Mouse (Mus musculus) A20 (cell line): ENCODE measurements around the gene Elovl6.
A peak's percentile ranks its signal among the peaks of the same experiment; 100 is the strongest.

Source experiments
- DNase-seq: peaks from one replicate; pipeline ENCODE4 v3.0.0-alpha.2; 2011; ENCODE audit warnings: low read depth, low spot score

Elovl6 gene

DNA sequence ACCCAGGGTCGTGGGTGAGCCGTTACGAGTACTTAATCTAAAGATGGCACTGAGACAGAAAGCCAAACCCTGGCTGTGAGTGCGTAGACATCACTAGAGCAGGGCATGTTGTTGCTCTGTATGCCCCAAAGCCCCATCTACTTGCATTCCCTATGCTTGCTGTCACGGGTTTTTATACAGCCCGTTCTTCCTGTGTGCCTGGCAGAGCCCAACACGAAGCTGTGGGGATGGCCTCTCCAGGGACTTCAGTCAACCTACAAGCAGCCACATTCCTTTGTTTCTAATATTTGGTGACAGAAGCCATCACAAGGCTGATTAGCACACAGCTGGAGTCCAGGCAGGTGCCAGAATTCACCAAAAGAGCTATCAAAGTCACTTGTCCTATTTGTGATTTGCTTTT lies 73.3 kb downstream of the Elovl6 start:
- DNase-seq, result no peak

DNA sequence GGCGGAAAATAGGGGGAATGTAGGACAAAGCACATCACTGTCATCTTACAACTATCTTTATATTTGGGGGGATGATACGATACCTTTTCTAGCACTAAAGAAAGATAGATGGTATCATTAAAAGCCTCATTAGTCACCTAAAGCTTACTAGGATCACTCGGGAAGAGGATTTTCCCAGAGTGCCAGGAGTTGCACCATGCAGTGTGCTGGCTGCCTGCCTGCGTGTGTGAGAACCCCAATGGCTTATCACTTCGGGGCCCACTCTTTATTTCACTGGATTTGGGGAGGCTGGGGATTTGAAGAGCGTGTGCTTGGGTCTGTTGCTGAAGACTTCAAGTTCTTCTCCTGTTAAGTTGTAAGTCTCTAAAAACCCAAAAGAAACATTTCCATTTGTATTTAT lies 73.8 kb downstream of the Elovl6 start:
- DNase-seq, result no peak

DNA sequence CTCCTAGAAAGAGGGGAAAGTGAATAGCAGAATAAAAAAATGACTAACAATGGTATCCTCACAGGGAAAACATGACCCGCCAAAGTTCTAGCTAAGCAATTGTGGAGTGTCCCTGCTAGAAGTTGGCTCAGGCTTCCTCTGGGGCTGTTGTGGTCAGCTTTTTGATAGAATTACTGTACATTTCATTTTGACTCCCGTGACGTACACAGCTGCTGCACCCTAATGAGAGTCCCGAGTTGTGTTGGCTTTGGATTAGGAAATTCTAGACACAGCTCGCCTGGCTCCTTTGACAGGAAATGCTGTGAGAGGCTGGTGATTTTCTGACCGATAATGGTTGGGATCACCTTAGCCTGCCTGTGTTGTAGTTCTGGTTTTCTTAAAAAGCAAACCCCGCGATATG lies 79.5 kb downstream of the Elovl6 start:
- DNase-seq, result no peak

DNA sequence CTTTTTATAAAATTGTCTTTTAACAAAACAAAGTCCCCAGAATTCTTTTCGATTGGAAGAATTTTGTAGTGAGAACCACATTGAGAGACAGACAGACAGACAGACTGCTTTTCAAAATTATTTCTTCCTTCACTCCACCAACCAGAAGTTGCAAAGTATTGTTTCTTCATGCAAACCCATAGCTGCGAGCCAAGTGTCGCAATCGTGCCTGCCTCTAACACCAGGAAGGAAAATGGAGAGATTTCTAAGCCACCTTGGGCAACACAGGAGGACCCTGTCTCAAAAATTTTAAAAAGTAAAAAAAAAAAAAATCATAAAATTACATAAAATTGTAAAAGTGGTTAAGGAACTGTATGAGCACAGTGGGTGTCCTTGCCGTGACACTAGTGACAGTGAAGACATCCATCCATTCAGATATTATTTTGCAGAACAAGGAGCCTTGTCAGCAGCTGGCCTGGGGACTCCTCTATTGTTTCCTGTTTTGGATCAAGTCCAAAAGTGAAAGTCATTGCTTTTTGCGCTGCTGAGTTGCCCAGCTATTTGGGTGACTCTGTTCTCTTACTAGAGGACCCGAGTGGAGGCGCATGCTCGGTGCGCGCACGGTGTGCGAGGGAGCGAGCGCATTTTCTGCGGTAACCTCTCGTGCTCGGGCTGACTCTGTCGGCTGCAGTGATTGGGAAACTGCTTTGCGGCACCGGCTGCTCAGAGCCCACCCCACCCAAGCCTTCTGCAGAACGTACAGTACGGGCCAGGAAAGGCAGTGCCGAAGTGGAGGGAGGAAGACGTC lies 80.3 kb downstream of the Elovl6 start:
- DNase-seq, result no peak

DNA sequence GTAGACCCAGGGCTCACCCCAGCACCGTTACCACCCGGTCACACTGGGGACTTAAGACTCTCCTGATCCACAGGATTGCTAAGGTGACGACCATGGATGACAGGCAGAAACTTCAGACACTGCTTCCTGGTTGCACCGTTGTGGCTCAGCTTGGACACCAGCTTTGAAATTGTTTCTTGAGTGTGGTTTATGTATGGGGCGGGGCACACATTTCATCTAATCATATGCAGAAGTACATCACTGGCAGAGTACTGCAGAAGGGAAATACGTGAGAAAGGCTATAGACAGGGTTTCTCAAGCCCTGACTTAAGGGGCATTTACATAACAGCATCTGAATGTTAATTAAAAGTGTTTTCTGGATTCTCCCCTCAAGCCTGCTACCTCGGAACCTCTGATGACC lies 81.6 kb downstream of the Elovl6 start:
- DNase-seq, result no peak

DNA sequence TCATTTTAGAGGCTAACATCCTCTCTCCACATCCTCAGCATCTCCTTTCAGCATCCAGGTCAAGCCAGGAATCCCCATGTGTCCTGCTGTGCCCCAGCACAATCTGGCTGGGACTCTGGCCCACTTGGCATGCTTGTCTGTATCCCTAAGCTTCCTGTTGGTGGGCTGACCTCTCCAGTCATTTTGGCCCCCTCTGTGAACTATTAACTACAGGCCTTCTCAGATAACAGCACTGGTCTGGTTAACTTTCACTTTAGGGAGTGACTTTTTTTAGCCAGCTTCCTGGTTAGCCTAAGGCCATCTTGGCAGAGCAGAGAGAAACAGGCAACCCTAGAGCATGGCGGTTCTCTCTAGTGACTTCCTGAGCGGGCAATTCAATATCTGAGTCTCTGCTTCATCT lies 82.1 kb downstream of the Elovl6 start:
- DNase-seq, result no peak

DNA sequence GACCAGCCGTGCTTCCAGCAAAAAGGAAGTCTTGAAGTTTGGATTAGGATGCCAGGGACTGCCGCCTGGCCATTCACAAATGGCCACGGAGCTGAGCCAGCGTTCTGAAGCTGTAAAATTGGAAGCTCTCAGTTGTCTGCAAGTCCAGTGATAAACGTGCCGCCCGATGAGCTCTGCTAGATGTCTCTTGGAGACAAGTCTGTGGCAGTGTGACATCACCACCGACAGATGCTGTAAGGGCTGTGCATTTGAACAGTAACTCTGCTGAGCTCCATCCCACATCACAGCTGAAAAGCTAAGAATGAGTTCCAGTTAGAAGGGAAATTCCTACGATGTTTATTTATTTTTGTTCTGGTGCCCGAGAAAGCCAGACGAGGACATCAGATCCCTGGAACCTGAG lies 85.3 kb downstream of the Elovl6 start:
- DNase-seq, result no peak

DNA sequence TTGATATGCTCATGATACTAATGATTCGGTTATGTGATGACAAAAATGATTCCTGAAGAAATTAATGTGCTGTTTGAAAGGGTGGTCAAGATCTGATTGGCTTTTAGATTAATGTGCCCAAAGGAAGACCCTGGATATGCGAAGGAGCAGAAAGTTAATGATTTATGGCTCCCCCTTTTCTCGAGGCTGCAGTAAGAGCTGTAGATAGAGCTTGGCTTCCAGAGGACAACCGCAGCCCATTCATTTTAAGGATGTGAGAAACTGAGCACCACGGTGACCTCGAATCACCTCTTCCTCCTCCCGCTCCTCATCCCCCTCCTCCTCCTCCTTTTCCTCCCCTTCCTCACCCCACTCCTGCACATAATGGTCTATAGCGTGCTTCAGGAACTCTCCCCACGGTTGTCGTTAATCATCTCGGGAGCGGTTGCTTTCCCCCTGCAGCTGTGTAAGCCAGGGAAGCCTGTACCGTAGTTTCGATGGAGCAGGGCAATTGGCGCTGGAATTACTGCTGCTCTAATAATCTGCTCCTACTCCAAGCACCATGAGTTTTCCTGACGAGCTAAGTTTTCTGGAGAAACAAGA lies 87.1 kb downstream of the Elovl6 start:
- DNase-seq, result no peak

DNA sequence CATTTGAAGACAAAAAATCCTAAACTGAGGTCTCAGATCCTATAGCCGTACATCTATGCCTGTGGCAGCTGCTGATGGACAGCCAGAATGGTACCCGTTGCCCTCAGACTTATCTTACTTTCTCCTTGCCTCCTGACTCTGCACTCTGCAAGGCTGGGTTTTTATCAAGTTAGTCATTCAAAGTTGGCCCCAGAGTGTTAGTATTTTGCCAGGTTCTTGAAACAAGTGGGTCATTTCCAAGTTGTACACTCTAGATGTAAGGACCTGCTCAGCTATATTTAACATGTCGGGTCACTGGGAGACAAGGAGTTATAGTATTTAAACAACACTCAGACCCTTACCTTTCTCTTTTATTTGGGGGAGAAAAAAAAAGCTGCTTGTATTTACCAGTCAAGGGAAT lies 88.6 kb downstream of the Elovl6 start:
- no peak for DNase-seq

DNA sequence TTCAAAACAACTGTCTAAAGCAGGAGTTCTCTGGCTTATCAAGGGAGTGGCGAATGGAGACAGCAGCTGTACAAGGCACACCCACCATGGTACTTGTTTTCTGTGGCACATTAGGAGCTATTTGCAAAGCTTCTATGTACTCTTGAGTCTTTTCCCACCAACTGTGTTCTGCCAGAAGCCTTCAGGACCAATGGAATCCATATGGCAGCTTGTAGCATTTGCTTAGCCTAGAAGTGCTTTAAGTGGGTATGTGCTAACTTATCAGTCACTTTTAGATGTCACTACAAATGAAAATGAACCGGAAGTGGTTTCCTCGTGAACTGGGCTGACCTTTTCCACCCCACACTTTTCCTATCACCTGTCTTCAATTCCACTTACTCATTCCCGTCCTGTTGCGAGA lies 89.1 kb downstream of the Elovl6 start:
- no peak for DNase-seq

DNA sequence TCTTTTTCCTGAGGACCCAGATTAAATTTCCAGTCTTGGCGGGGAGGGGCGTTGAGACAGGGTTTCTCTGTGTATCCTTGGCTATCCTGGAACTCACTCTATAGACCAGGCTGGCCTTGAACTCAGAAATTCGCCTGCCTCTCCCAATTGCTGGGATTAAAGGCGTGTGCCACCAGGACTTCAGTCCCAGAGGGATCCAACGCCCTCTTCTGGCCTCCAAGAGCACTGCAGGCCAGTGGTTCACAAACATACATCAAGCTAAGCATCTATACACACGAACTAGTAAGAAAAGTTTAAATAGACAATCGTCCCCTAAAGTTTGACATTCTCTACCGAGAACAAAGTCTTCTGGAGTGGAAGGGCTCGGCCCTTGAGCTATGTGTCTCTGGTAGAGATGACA lies 90.0 kb downstream of the Elovl6 start:
- DNase-seq, result peak; percentile 39

DNA sequence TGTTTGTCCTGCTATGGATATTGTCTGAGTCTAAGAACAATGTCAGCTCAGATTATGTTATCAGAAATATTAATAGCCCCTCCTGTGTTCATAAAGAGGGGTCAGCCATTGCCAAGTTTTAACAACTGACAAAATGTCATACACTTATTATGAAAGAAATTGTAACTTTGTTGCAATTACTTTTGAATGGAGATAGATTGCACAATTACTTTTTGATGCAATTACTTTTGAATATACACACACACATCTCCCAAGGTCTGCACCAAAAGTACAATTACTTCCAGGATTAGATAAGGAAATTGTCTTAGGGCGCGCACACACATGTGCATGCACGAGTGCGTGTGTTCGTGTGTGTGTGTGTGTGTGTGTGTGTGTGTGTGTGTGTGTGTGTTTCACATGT lies 90.5 kb downstream of the Elovl6 start:
- no peak for DNase-seq

DNA sequence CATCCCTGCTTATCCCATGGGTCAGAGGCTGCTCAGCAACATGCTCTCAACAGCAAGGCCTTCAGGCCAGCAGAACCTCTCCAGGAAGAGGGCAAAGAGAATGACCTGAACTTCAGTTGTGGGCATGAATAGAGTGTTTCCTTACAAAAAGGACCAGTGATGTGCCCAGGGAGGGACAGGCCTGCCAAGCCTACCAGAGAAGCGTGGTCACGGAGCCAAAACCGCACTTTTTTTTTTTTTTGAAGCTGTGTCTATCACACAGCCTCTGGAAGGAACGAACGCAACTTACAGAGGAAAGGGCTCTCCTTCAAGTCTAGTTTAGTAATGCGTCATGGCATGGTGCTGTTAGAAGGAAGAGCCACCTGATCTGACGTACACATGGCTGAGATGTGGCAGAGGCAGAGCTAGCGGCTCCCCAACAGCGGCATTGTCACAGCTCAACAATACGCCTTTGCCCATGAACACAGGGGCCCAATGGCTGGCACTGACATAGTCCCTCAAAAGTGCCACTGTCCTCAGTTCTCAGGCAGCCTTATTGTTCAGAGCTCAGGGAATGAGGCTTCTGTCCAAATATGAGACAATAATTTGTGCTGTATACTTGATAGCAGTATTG lies 92.1 kb downstream of the Elovl6 start:
- no peak for DNase-seq

DNA sequence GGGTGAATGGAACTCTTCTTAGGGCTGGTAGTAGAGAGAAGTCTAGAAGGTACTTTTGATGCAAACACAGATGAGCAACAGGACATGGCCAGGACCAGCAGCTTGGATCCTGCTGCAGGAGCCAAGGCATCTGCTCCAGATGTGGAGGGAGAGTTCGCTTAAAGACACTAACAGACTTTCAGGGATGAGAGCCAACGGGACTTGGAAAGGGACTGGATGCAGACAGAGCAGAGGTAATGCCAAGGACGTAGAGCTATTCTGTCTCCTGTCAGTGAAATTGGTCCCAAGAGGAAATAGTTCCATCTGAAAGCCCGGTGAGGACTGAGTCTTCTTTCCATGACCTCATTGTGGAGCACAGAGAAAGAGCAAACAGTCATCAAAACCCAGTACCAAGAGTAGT lies 95.1 kb downstream of the Elovl6 start:
- DNase-seq, result no peak

DNA sequence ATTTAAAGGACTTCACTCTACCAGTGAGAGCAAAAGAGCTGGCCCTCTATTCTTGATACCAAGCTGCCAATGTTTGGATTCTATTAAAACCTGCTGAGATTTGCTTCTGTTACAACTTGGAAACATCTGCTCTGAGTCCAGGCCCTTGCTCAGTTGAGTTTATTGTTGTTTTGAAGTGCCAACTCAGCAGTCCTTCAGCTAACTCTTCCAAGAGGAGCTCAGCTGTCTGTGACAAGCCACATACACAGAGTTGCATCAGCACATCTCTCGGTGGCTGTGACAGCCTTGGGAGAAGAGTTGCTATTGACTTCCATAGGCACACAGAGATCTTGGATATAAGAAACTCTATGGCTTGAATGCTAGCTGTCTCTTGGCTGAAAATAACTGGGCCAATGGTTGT lies 98.9 kb downstream of the Elovl6 start:
- no peak for DNase-seq

DNA sequence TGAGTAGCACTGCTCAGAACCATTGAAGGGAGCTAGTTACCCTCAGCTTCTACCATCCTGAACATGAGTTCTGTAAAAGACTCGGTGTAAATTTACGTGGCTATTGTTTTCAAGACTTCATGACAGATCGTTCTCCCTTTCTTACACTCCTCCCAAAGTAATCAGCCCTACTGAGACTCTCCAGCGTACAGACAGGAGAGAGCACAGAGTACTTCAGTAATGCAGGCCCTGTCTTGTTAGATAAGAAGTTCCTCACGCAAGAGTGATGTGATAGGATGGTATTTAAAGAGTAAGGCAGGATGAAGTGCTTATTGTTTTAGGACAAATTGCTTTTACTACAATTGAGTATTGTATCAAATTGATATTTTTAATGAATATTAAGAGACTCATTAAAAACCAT lies 99.7 kb downstream of the Elovl6 start:
- DNase-seq, result no peak

DNA sequence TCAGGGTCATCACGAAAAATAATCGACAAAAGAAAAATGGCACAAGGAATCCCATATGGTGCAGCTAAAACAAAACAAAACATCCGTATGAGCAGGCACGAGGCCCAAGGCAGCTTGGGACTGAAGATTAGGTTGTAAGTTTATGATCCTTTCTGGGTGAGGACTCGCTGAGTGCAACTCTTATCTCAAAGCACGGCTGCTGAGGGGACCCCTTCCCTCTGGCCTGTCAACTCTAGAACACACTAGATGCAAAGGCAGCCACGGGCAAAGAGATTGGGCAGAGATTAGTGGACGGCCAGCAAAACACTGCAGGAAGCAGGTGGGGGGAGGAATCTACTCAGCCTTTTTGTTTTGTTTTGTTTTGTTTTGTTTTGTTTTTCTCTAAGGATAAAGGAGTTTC lies 101.4 kb downstream of the Elovl6 start:
- DNase-seq, result no peak

DNA sequence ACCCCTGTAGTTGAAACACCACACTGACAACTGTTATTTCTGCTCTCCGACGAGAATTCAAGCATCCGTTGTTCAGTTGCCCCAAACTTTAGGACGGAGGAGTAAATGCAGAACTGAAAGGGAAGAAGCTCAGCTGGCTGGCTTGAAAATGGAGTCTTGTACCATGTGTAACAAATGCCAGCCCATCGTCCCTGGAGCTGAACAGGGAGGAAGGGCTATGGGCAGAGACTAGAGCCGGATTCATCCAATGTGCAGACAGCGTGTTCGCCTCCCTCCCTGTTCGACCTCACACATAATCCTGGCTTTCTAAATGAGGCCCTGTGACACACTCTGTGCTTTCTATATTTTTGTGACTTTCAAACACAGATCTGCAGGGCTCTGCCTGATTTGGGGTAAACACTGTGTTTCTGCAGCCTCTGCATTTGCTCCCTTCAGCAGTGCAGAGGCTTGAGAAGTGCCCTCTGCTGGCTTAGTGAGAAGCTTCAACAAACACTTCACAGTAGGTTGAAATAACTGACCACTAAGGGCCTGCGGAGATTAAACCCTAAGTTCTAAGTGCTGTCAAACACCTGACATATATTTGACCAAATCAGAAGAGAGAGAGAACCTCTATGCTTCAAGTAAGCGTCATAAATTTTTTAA lies 102.2 kb downstream of the Elovl6 start:
- peak; percentile 12 for DNase-seq

DNA sequence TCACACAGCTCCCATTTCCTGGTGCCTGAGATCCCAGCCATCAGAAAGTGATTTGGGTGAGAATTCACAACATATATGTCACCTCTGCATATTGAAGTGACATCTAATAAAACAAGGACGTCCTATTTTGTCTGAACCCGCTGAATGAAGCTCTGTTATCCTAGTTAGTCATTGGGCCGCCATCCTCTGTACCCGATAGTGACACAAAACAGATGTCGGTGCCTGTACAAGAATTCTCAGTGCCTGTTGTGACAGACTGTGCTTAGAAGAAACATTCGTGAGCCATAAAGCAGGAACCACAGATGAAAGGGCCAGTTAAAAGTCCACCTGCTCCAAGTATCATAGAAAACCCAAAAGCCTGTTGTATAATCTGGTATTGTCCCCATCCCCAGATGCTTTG lies 105.3 kb downstream of the Elovl6 start:
- DNase-seq, result no peak

DNA sequence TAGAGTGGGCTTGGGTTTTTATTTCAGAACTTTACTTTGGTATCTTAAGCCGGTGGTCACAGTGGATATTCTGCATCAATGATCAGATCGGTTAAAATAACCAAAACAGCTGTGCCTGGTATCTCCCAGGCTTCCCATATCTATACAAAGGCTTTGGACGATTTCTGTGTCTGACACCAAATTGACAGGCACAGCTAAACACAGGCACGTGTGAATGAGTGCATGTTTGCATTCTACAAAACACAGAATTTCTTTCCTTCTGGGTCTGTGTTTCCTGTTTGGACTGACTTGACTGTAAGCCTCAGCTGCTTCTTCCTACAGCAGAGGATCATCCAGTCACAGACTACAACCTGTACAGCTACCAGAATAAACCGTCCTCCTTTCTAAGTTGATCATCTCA lies 107.5 kb downstream of the Elovl6 start:
- no peak for DNase-seq

DNA sequence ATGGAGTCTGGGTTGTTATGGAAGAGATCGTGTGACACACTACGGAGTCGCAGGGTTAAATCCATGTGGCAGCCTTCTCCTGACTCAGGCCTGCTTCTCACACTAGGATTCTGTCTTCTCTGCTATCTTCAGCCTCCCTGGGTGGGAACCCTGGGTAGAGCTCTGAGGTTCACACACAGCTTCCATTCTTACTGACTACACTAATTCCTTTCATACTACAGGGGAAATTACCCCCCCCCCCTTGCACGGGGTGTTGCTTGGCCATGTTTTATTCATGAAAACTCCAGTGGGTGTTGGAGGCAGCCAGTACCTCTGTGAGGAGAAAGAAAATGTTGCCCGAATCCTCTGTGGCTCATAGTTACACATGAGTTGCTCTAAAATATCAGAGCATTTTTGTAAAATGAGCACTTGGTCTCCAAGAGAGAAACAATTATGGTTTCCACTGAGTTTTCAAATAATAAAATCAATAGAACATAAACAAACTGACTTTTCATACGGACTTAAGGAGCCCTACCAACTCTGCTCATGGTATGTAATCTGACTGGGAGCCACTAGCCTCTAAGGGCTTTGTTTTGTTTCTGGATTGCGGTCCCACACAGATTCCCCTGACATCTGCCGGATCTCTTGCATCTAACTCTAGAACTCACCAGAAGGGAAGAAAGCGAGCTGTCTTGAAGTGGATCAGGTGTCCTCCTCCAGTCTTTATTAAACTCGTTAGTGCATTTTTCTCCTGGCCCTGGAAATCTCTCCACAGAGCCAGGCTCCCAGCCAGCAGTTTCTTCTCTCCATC lies 108.3 kb downstream of the Elovl6 start:
- DNase-seq, result no peak

DNA sequence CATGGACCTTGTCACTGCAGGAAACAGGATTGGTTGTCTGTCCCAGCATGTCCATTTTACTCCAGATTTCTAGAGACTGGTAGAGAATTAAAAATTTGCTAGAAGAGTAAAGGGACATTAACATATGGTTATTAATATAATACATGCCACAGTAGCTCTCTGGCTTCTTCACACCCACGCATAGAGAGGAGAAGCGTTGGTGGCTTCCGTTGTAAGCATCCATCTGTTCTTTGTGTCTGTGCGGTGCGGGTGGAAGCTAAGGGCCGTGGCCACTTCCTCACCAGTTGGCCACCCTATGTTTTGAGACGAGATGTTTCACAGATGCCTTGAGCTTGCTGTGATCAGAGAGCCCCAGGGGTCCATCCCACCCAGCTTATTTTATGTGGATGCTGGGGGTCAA lies 109.5 kb downstream of the Elovl6 start:
- DNase-seq, result no peak
